Mouse (Mus musculus) intestine, embryonic 15.5 days (tissue): Measurements from ENCODE around the gene Idnk. TPM values are rescaled to one million over a fixed set of nuclear protein-coding genes. Genes with fewer than 3 reads are reported as not detected.
"Not testable (repeated sequence)": the region's sequence is repeated elsewhere in the genome, so short reads cannot be mapped to it uniquely, and the experiment has no call there.

Experiments
- ATAC-seq: fragments of 200-750 bp; cut with Nextera tagmentation; 2 replicates; pipeline ENCODE4 v1.8.0; 2017; ENCODE audit warnings: moderate TSS enrichment, moderate library complexity
- H3K27ac ChIP-seq: fragments of 300-500 bp; sonication (generic); 2 replicates; pipeline ENCODE4 v1.5.1; 2015; ENCODE audit warnings: mild to moderate bottlenecking, inconsistent platforms
- H3K27me3 ChIP-seq: fragments of 300-500 bp; sonication (generic); replicated peaks from 2 replicates; pipeline ENCODE4 v1.6.1; 2015; ENCODE audit warnings: inconsistent platforms
- H3K36me3 ChIP-seq: fragments of 300-500 bp; sonication (generic); 2 replicates; pipeline ENCODE4 v1.6.1; 2015; ENCODE audit warnings: inconsistent platforms
- H3K4me1 ChIP-seq: fragments of 300-500 bp; sonication (generic); replicated peaks from 2 replicates; pipeline ENCODE4 v1.6.1; 2015; ENCODE audit warnings: inconsistent platforms
- H3K4me2 ChIP-seq: fragments of 300-500 bp; sonication (generic); replicated peaks from 2 replicates; pipeline ENCODE4 v1.6.1; 2015; ENCODE audit warnings: mild to moderate bottlenecking, inconsistent platforms
- H3K4me3 ChIP-seq: fragments of 300-500 bp; sonication (generic); replicated peaks from 2 replicates; pipeline ENCODE4 v1.5.1; 2015; ENCODE audit warnings: inconsistent platforms
- H3K9ac ChIP-seq: fragments of 300-500 bp; sonication (generic); 2 replicates; pipeline ENCODE4 v1.6.1; 2015; ENCODE audit warnings: inconsistent platforms
- H3K9me3 ChIP-seq: fragments of 300-500 bp; sonication (generic); 2 replicates; pipeline ENCODE4 v1.6.1; 2016; ENCODE audit warnings: inconsistent platforms
- WGBS: fragments of 180-500 bp; shearing (Covaris S2); methylation state at CpG from one replicate; pipeline ENCODE4 v1.1.7; 2015; 5-methylcytosine and 5-hydroxymethylcytosine counted together
- polyA plus RNA-seq: library from polyadenylated mRNA; unstranded; fragments of >200 nt; fragmentation: Nextera tagmentation; extraction: Ambion mirVana; gene quantifications from 2 replicates; pipeline ENCODE4 v1.2.1, GENCODE M21; 2015

The Idnk gene
- polyA plus RNA-seq, 1 experiment from 2014 or later = 43.0 TPM

DNA sequence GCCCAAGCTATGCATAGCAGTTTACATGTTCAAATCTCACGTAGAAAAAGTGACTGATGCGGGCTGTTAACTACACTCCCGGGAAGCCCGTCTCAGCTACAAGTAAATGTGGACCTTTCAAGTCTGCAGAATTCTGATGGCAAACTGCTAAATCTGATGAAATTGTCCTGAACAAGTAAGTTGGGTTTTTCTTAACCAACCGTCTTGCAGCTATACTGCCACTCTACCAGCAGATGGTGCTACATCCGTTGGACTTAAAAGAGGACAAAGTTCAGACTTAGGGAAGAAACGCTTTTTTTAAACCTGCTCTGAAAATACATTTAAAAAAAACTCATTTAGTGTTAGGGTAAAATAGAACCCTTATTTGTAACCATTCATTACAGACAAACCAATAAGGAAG lies 31.3 kb upstream of the Idnk start:
- 20% methylated on average over 7 of the region's 7 CpGs for WGBS
- Histone ChIP-seq H3K4me2 (peak overlapping the region; percentile 54), H3K27me3 (no peaks in the 10 kb centered on the region), H3K9me3 (no peaks in the 10 kb centered on the region), H3K4me1 (peaks cover 24% of the 10 kb centered on the region), H3K36me3 (no peaks in the 10 kb centered on the region), H3K9ac (peak overlapping the region; percentile 6), H3K27ac (no peak overlapping the region), H3K4me3 (peak overlapping the region; percentile 23)
- no peak for ATAC-seq

DNA sequence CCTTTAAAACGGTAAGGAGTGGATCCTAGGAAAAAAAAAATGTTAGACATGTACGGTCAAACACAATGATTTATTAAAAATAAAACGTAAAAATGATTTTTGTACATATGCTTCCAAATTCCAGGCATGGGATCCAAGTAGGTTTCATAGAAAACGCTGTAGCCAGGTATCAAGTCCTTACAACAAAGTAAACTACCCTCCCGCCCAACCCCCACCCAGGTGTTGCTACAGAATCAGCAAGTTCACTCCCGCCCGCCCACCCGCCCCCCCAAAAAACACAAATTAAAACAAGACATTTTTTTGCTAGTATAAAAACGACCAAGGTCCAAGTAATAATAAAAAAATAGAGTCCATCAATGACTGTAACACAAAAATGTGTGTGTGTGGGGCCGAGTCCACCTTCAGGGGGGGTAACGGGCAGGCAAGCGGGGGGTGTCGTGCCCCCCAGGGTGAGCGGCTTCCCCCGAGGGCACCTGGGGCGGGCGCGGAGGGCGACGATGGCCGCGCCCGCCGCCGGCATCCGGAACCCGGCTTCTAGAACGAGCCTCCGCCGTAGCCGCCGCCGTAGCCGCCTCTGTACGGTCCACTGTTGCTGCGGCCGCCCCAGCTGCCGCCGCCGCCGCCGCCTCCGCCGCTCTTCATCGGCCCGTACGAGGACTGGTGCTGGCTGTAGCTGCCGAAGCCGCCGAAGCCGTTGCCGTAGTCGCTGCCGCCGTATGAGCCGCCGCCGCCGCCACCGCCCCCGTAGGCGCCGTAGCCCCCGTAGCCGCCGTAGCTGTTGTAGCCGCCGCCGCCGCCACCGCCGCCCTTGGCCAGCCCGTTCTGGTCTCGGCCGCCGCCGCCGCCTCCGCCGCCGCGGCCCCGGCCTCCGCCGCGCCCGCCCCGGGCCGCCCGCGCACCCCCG lies 30.3 kb upstream of the Idnk start:
- no peak for ATAC-seq
- H3K9ac ChIP-seq = peak overlapping the region; percentile 99
- peak overlapping the region; percentile 98 for H3K27ac ChIP-seq
- no peaks in the 10 kb centered on the region for H3K9me3 ChIP-seq
- peak overlapping the region; percentile 90 for H3K4me3 ChIP-seq
- H3K4me1 ChIP-seq = peaks cover 24% of the 10 kb centered on the region
- H3K27me3 ChIP-seq = no peaks in the 10 kb centered on the region
- H3K4me2 ChIP-seq = peak overlapping the region; percentile 65
- WGBS = under 1% methylated on average over 63 of the region's 92 CpGs
- no peaks in the 10 kb centered on the region for H3K36me3 ChIP-seq

DNA sequence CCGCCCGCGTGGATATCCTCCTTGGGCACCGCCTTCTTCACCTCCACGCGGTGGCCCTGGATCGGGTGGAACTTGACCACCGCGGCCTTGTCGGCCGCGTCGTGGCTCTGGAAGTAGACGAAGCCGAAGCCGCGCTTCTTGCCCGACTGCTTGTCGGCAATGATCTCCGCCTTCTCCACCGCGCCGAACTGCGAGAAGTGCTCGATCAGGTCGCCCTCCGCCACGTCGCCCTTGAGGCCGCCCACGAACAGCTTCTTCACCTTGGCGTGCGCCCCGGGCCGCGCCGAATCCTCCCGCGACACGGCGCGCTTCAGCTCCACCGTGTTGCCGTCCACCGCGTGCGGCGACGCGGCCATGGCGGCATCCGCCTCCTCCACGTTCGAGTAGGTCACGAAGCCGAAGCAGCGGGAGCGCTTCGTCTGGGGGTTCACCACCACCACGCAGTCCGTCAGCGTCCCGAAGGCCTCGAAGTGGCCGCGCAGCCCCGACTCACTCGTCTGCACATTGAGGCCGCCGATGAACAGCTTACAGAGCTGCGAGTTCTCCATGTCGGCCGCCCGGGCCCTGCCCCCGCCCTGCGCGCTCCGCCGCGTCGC lies 29.6 kb upstream of the Idnk start:
- Histone ChIP-seq H3K36me3 (no peaks in the 10 kb centered on the region), H3K9me3 (no peaks in the 10 kb centered on the region)

DNA sequence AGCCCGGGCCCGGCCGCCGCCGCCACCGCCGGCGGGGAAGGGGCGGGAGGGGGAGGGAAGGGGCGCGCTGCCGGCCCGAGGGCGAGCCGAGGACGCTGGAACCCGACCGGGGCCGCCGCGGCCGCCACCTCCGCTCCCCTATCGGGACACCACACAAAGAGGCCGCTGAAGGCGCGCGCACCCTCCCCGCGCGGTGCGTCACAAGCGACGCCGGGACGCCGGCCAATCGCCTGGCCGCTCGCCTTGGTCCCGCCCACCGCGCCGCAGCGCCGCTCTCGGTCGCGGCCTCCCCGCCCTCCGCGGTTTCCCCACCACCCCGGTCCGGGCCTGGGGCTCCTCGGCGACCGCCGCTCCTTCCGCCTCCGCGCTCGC lies 29.1 kb upstream of the Idnk start, which contains the start of gene Hnrnpa0:
Gene Hnrnpa0 (minus strand): TSS at position 161 of the 372 bp plus-strand sequence.
- 0% methylated on average over 25 of the region's 62 CpGs for WGBS
- ATAC-seq = peak; percentile 95
- no peaks in the 10 kb centered on the region for H3K9me3 ChIP-seq

More for the DNA sequence above, 29.6 kb upstream of the Idnk start:
- H3K27ac ChIP-seq = peak overlapping the region; percentile 98
- peaks cover 24% of the 10 kb centered on the region for H3K4me1 ChIP-seq
- under 1% methylated on average over 79 of the region's 81 CpGs for WGBS
- H3K9ac ChIP-seq = peak overlapping the region; percentile 99
- H3K27me3 ChIP-seq = no peaks in the 10 kb centered on the region
- ATAC-seq = peak; percentile 39
- H3K4me2 ChIP-seq = peak overlapping the region; percentile 65
- peak overlapping the region; percentile 90 for H3K4me3 ChIP-seq

DNA sequence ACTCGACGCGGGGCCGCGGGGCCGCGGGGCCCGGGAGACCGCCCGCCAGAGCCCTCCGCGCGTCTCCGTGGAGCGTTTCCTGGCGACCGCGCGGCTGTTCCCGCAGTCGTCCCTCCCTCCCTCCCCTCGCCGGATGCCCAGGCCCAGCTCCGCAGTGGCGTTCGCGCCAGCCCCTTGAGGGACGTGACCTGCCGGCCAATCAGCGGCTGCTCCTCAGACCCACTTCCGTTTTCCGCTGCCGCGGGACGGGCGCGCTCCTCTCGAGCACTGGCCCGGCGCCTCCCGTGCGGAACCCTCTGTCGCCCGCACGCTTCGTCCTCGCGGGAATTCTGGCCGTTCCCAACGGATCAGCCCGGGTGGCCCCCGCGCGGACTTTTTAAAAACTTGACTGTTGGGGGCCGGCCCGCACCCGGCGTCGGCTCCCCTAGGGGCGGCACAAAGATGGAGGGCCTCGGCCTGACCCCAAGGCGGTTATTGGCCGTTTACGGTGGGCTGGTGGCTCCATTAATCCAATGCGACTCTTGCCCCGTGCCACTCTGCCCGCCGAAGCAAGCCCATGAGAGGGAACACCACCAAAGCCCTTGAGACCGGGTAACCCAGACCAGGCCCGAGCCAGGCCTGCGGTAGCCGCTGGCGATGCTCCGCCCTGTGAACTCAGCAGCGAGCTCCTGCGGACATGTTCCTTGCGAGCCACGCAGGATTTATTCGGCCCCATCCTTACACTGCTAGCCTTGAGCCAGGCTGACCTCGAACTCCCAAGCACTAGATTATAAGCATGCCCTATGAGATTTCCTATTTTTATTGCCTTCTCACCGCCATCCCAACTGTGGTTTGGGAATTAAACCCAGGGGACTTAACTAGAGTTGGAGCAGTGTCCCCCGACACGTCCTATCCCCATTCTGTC lies 28.4 kb upstream of the Idnk start:
- H3K4me1 ChIP-seq = peaks cover 18% of the 10 kb centered on the region
- no peaks in the 10 kb centered on the region for H3K9me3 ChIP-seq
- H3K4me2 ChIP-seq = peak overlapping the region; percentile 73
- H3K9ac ChIP-seq = peak overlapping the region; percentile 99
- ATAC-seq = peak; percentile 97
- peak overlapping the region; percentile 90 for H3K4me3 ChIP-seq
- no peaks in the 10 kb centered on the region for H3K27me3 ChIP-seq
- H3K36me3 ChIP-seq = no peaks in the 10 kb centered on the region
- under 1% methylated on average over 82 of the region's 83 CpGs for WGBS
- H3K27ac ChIP-seq = peak overlapping the region; percentile 98

More for the DNA sequence above, 29.1 kb upstream of the Idnk start, which contains the start of gene Hnrnpa0:
- Histone ChIP-seq H3K9ac (peak within 1 kb of the TSS; percentile 99), H3K27ac (peak within 1 kb of the TSS; percentile 98), H3K27me3 (no peaks in the 10 kb centered on the region), H3K4me1 (peaks cover 23% of the 10 kb centered on the region), H3K36me3 (no peaks in the 10 kb centered on the region), H3K4me3 (peak within 1 kb of the TSS; percentile 90), H3K4me2 (peak within 1 kb of the TSS; percentile 73)

- Histone ChIP-seq H3K36me3 (no peaks in the 10 kb centered on the region), H3K4me2 (peak overlapping the region; percentile 73), H3K4me3 (peak overlapping the region; percentile 90), H3K27me3 (no peaks in the 10 kb centered on the region), H3K4me1 (peaks cover 12% of the 10 kb centered on the region), H3K9me3 (no peaks in the 10 kb centered on the region), H3K9ac (peak overlapping the region; percentile 99), H3K27ac (peak overlapping the region; percentile 98)
- WGBS = 28% methylated on average over 4 of the region's 4 CpGs
- ATAC-seq = peak; percentile 0; the same call in 1 of the 2 replicates
These were observed 27.7 kb upstream of the Idnk start for GRCm38 (mm10) chr13:58129687-58130246.

GRCm38 (mm10) chr13:58131692-58132091 lies 25.8 kb upstream of the Idnk start:
- H3K36me3 ChIP-seq = no peaks in the 10 kb centered on the region
- H3K27me3 ChIP-seq = no peaks in the 10 kb centered on the region
- no peak for ATAC-seq
- 47% methylated on average over 3 of the region's 3 CpGs for WGBS
- H3K4me1 ChIP-seq = peaks cover 10% of the 10 kb centered on the region
- no peaks in the 10 kb centered on the region for H3K9me3 ChIP-seq
- no peak overlapping the region for H3K4me2 ChIP-seq
- no peak overlapping the region for H3K4me3 ChIP-seq
- H3K27ac ChIP-seq = no peak overlapping the region
- H3K9ac ChIP-seq = no peak overlapping the region

DNA sequence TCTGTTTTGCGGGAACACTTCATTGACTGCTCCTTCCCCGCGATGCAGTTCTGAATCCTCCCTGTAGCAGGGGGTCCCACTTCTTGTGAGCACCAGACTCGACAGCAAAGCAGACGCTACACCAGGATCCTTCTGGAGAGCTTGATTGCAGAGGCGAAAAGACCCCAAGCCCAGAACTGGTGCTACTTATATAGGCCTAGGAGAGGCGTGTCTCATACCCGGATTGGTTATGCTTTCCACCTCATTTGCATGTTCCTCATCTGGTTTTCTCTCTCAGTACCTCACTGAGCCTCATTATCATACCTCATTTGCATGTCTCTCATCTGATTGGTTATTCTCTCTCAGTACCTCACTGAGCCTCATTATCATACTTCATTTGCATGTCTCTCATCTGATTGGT lies 10.8 kb upstream of the Idnk start:
- not testable (repeated sequence) for H3K27ac ChIP-seq, H3K27me3 ChIP-seq, H3K4me1 ChIP-seq, H3K9me3 ChIP-seq, H3K4me2 ChIP-seq, H3K4me3 ChIP-seq, H3K9ac ChIP-seq, H3K36me3 ChIP-seq, ATAC-seq
- 97% methylated on average over 8 of the region's 8 CpGs for WGBS

DNA sequence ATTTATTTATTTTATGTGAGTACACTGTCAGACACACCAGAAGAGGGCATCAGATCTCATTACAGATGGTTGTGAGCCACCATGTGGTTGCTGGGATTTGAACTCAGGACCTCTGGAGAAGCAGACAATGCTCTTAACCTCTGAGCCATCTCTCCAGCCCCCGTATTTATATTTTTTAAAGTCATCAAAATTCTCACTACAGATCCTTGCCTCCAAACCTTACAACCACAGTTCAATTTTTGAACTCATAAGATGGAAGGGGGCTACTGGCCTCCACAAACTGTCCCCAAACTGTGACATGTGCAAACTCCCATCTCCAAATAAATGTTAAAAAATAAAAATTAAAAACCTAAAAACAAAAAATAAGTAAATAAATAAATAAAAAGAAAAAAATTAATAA lies 9.7 kb upstream of the Idnk start:
- H3K9ac ChIP-seq = no peak overlapping the region
- H3K4me1 ChIP-seq = 0 out of 2 replicates have a peak, but pooled peaks cover 8% of the 10 kb centered on the region
- 88% methylated on average over 1 of the region's 1 CpGs for WGBS
- no peak overlapping the region for H3K4me3 ChIP-seq
- no peak overlapping the region for H3K4me2 ChIP-seq
- no peak for ATAC-seq
- no peak overlapping the region for H3K27ac ChIP-seq
- no peaks in the 10 kb centered on the region for H3K27me3 ChIP-seq
- no peaks in the 10 kb centered on the region for H3K9me3 ChIP-seq
- no peaks in the 10 kb centered on the region for H3K36me3 ChIP-seq

GRCm38 (mm10) chr13:58148256-58148831 lies 9.1 kb upstream of the Idnk start:
- under 1% methylated on average over 17 of the region's 17 CpGs for WGBS
- H3K9me3 ChIP-seq = no peaks in the 10 kb centered on the region
- no peaks in the 10 kb centered on the region for H3K27me3 ChIP-seq
- ATAC-seq = peak; percentile 92
- H3K9ac ChIP-seq = peak overlapping the region; percentile 32
- H3K27ac ChIP-seq = 0 out of 2 replicates have a peak overlapping the region, but pooled peaks have one; percentile 17
- H3K4me2 ChIP-seq = peak overlapping the region; percentile 79
- H3K36me3 ChIP-seq = no peaks in the 10 kb centered on the region
- peak overlapping the region; percentile 35 for H3K4me3 ChIP-seq
- H3K4me1 ChIP-seq = 0 out of 2 replicates have a peak, but pooled peaks cover 8% of the 10 kb centered on the region

DNA sequence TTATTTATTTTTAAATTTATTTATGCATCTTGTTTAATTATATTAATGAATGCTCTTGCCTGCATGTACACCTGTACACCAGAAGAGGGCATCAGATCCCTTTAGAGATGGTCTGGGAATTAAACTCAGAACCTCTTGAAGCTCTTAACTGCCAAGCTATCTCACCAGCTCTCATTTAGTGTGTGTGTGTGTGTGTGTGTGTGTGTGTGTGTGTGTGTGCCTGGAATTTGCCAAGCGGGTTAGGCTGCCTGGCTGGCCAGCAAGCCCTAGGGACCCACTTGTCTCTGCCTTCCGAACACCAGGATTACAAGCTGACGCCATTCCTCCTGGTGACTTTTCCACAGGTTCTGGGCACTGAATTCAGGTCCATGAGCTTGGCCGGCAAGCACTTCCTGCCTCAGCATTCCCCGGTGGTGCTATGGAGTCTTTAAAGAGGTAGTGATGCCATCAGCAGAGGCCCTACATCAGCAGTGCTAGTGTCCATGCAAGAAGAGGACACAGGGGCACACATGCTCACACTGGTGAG lies 8.4 kb upstream of the Idnk start:
- Histone ChIP-seq H3K9me3 (no peaks in the 10 kb centered on the region), H3K4me3 (peak overlapping the region; percentile 35), H3K4me2 (peak overlapping the region; percentile 79), H3K9ac (peak overlapping the region; percentile 32; the same call in 1 of the 2 replicates), H3K4me1 (0 out of 2 replicates have a peak, but pooled peaks cover 8% of the 10 kb centered on the region), H3K27me3 (no peaks in the 10 kb centered on the region), H3K27ac (no peak overlapping the region), H3K36me3 (no peaks in the 10 kb centered on the region)
- peak; percentile 65 for ATAC-seq
- 40% methylated on average over 5 of the region's 5 CpGs for WGBS
